Mouse (Mus musculus): ENCODE data around the gene Parn.

Parn gene

GRCm38 (mm10) chr16:13621745-13622507, 46.0 kb downstream of the Parn start:
- DNase-seq = no peak

- DNase-seq = no peak
Measured at GRCm38 (mm10) chr16:13620194-13620593, 47.8 kb downstream of the Parn start.

- DNase-seq = no peak
Measured at GRCm38 (mm10) chr16:13615276-13615675, 52.7 kb downstream of the Parn start.

- no peak for DNase-seq
Measured at GRCm38 (mm10) chr16:13612571-13612970, 55.4 kb downstream of the Parn start.

GRCm38 (mm10) chr16:13612058-13612457, 55.9 kb downstream of the Parn start:
- peak; percentile 31 for DNase-seq

- peak; percentile 22 for DNase-seq
Measured at GRCm38 (mm10) chr16:13611399-13611798, 56.6 kb downstream of the Parn start.

GRCm38 (mm10) chr16:13610951-13611381, 57.0 kb downstream of the Parn start:
- peak; percentile 51 for DNase-seq

GRCm38 (mm10) chr16:13608705-13609085, 59.3 kb downstream of the Parn start:
- DNase-seq = no peak

- no peak for DNase-seq
Measured at GRCm38 (mm10) chr16:13607987-13608704, 59.8 kb downstream of the Parn start.

GRCm38 (mm10) chr16:13602779-13603178, 65.2 kb downstream of the Parn start:
- no peak for DNase-seq

- no peak for DNase-seq
Measured at GRCm38 (mm10) chr16:13589049-13589408, 78.9 kb downstream of the Parn start.

GRCm38 (mm10) chr16:13588182-13589048, 79.6 kb downstream of the Parn start:
- peak; percentile 10 for DNase-seq

GRCm38 (mm10) chr16:13585234-13585633, 82.7 kb downstream of the Parn start:
- peak; percentile 50 for DNase-seq

GRCm38 (mm10) chr16:13580784-13581183, 87.2 kb downstream of the Parn start:
- no peak for DNase-seq

GRCm38 (mm10) chr16:13580016-13580415, 88.0 kb downstream of the Parn start:
- no peak for DNase-seq

- no peak for DNase-seq
Measured at GRCm38 (mm10) chr16:13575306-13575705, 92.7 kb downstream of the Parn start.

GRCm38 (mm10) chr16:13568280-13568679, 99.7 kb downstream of the Parn start:
- DNase-seq = no peak

GRCm38 (mm10) chr16:13567614-13568013, 100.4 kb downstream of the Parn start:
- DNase-seq = no peak

GRCm38 (mm10) chr16:13566351-13566750, 101.6 kb downstream of the Parn start:
- DNase-seq = peak; percentile 37

- DNase-seq = no peak
Measured at GRCm38 (mm10) chr16:13565291-13565690, 102.7 kb downstream of the Parn start.

GRCm38 (mm10) chr16:13557784-13558183, 110.2 kb downstream of the Parn start:
- DNase-seq = no peak

GRCm38 (mm10) chr16:13556954-13557470, 111.0 kb downstream of the Parn start:
- DNase-seq = no peak

GRCm38 (mm10) chr16:13556446-13556845, 111.5 kb downstream of the Parn start:
- DNase-seq = no peak
